Mouse (Mus musculus) frontal cortex, postnatal 10 days (tissue): ENCODE results near the gene Anp32a.

Experiments used
- DNase-seq, 2 experiments: peaks; one replicate each; pipeline ENCODE4 v3.0.0; 2022; ENCODE audit warnings: low spot score in 2 of 2, mixed read lengths in 1 of 2

Anp32a gene

GRCm38 (mm10) chr9:62368256-62368905 lies 27.3 kb downstream of the Anp32a start:
- no peak for DNase-seq

- no peak for DNase-seq
These were observed 28.1 kb downstream of the Anp32a start for GRCm38 (mm10) chr9:62369172-62369571.

- DNase-seq = no peak
These were observed 29.1 kb downstream of the Anp32a start for GRCm38 (mm10) chr9:62370186-62370585.

- DNase-seq = no peak
These were observed 29.7 kb downstream of the Anp32a start for GRCm38 (mm10) chr9:62370648-62371280.

- no peak for DNase-seq
These were observed 30.9 kb downstream of the Anp32a start for GRCm38 (mm10) chr9:62371745-62372555.

- DNase-seq = no peak
These were observed 31.6 kb downstream of the Anp32a start for GRCm38 (mm10) chr9:62372556-62373221.

- peak in 1 of 2 experiments; percentile 52 for DNase-seq
These were observed 32.4 kb downstream of the Anp32a start for GRCm38 (mm10) chr9:62373222-62374123.

GRCm38 (mm10) chr9:62374276-62374675 lies 33.2 kb downstream of the Anp32a start:
- DNase-seq = no peak

- DNase-seq = no peak
These were observed 36.8 kb downstream of the Anp32a start for GRCm38 (mm10) chr9:62377897-62378296.

GRCm38 (mm10) chr9:62380351-62380750 lies 39.3 kb downstream of the Anp32a start:
- DNase-seq = no peak

- no peak for DNase-seq
These were observed 40.4 kb downstream of the Anp32a start for GRCm38 (mm10) chr9:62381402-62381913.

- no peak for DNase-seq
These were observed 41.5 kb downstream of the Anp32a start for GRCm38 (mm10) chr9:62382519-62383084.

GRCm38 (mm10) chr9:62385062-62385461 lies 44.0 kb downstream of the Anp32a start:
- DNase-seq = no peak

- DNase-seq = no peak
These were observed 44.8 kb downstream of the Anp32a start for GRCm38 (mm10) chr9:62385727-62386518.

- no peak for DNase-seq
These were observed 48.6 kb downstream of the Anp32a start for GRCm38 (mm10) chr9:62389735-62390134.

GRCm38 (mm10) chr9:62393531-62393930 lies 52.4 kb downstream of the Anp32a start:
- DNase-seq = no peak

GRCm38 (mm10) chr9:62394163-62394562 lies 53.1 kb downstream of the Anp32a start:
- DNase-seq = no peak

GRCm38 (mm10) chr9:62400531-62401170 lies 59.6 kb downstream of the Anp32a start:
- DNase-seq = no peak

- no peak for DNase-seq
These were observed 60.5 kb downstream of the Anp32a start for GRCm38 (mm10) chr9:62401589-62401988.
